Mouse (Mus musculus) gastrocnemius, adult 18-20 months (tissue): ENCODE measurements around the gene Olfr881. TPM values are rescaled to one million over a fixed set of nuclear protein-coding genes. Genes with fewer than 3 reads are reported as not detected.

Source experiments
- DNase-seq: peaks from one replicate; pipeline ENCODE4 v3.0.0; 2021; ENCODE audit warnings: low spot score
- long read RNA-seq, 2 experiments: library from polyadenylated mRNA; stranded (forward); transcript quantifications; one replicate each; pipeline ENCODE4 v2.0.0; 2021
- total RNA-seq, 2 experiments: library from RNA; stranded (reverse); gene quantifications; 2 replicates each; pipeline ENCODE4 v1.2.3; 2021

Gene Olfr881
- not detected for total RNA-seq
- long read RNA-seq, experiment 1, result 0 reads
- long read RNA-seq, experiment 2, result 0 reads

DNA sequence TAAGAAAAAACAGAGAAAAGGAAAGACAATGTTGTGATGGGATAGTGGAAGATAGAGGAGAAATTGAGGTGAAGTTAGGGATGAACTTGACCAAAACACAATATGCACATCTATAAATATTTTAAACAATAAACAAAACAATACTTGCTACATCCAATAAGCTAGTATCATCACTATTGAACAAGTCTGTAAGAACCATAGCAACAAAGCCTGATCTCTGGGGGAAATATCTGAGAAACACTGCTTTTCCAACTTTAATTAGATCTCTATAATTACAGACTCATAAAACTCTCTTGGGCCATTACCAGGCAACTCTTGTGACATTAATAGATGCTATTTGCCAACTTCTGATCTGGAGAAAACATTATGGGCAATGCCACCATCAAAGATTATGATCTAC is at the start of gene Olfr881:
Gene Olfr881 (plus strand): TSS at position 301 of the 400 bp plus-strand sequence.
- DNase-seq, result no peak

DNA sequence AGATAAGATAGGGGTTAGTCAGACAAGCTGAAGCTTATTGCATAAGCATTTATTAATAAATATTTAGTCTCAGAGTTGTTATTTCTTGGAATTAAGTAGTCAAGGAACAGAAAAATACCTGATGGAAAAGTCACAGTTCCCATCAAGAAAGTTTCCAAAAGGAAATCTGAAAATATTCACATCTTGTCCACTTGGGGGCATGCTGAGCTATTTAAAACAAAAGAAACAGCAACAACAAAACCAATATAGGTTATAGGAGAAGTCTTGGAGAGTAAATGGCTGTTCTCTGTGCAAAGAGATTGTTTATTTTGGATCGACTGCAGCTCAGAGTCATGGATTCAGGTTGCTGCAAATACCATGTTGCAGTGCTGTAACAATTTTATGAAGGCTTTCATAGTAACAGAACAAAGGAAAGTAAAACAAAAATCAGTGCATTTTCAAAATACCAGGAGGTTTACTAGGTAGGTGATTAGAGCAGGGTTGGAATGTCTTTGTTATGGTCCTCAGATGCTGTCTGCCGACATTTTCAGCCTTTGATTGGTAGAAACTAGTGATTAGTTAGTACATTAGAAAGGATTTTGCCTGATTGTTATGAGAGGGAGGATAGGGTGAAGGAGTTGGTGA is 7.1 kb downstream of the Olfr881 start:
- DNase-seq, result no peak

DNA sequence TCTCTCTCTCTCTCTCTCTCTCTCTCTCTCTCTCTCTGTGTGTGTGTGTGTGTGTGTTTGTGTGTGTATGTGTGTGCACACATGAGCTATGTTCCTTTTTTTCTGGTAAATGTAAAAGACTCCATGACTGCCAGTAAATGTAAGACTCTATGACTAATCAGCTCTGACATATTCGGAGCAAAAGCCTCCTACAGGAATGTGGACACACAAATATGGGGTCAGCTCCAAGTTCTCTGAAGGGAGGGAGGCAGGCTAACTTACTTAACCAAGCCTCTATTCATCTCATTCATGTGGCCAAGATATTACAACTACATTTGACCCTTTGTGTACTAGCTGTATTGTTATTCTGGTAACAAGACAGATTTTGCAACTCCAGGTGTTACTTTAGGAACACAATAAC is 8.4 kb downstream of the Olfr881 start:
- no peak for DNase-seq

DNA sequence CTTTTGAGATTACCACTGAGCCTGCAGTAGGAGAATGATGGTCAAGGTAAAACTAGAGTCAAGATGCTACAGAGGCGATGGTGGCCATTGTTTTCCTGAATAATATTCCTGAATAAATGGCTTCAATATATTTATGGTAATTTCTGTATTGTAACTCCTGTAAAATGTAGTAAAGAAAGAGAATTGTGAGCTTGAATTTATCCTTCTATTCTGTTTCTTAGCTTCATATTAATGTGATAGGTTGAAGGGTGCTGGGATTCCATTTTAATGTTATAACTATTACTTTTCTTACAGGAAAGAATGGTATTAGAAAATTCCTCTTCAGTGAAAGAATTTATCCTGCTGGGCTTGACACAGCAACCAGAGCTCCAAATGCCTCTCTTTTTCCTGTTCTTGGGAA is 33.9 kb downstream of the Olfr881 start, which contains the start of gene Olfr883:
Gene Olfr883 (plus strand): TSS at position 301 of the 400 bp plus-strand sequence.
- no peak for DNase-seq

Other genes with a start within 250 kb of the Olfr881 start
- not detected for gene Olfr874, start 246.7 kb upstream of the Olfr881 start, total RNA-seq
- gene Olfr875, start 220.0 kb upstream of the Olfr881 start, total RNA-seq, result not detected
- gene Olfr876, start 188.8 kb upstream of the Olfr881 start, total RNA-seq, result not detected
- gene Olfr877, start 137.6 kb upstream of the Olfr881 start, total RNA-seq, result not detected
- gene Olfr145, start 95.1 kb upstream of the Olfr881 start, total RNA-seq, result not detected
- not detected for gene Olfr878, start 74.0 kb upstream of the Olfr881 start, total RNA-seq
- gene Olfr883, start 34.0 kb downstream of the Olfr881 start, total RNA-seq, result not detected
- not detected for gene Olfr884, start 54.7 kb downstream of the Olfr881 start, total RNA-seq
- gene Olfr885, start 69.5 kb downstream of the Olfr881 start, total RNA-seq, result not detected
- not detected for gene Olfr887, start 92.2 kb downstream of the Olfr881 start, total RNA-seq
- gene Olfr888, start 116.3 kb downstream of the Olfr881 start, total RNA-seq, result not detected
- gene Olfr889, start 123.4 kb downstream of the Olfr881 start, total RNA-seq, result not detected
- gene Olfr890, start 150.7 kb downstream of the Olfr881 start, total RNA-seq, result not detected
- not detected for gene Olfr891, start 189.0 kb downstream of the Olfr881 start, total RNA-seq
- not detected for gene Olfr893, start 216.5 kb downstream of the Olfr881 start, total RNA-seq
- gene Olfr894, start 226.2 kb downstream of the Olfr881 start, total RNA-seq, result not detected